Mouse (Mus musculus) stomach, embryonic 15.5 days (tissue): ENCODE results near the gene Parn. TPM values are rescaled to one million over a fixed set of nuclear protein-coding genes. Genes with fewer than 3 reads are reported as not detected.

ENCODE experiments used
- ATAC-seq: fragments of 200-750 bp; cut with Nextera tagmentation; 2 replicates; pipeline ENCODE4 v1.8.0; 2017; ENCODE audit warnings: low read depth, moderate number of reproducible peaks, moderate TSS enrichment; ENCODE audit not compliant: insufficient read depth, low FRiP score
- H3K27ac ChIP-seq: fragments of 300-500 bp; sonication (generic); 2 replicates; pipeline ENCODE4 v1.5.1; 2015; ENCODE audit warnings: mild to moderate bottlenecking, inconsistent platforms
- H3K27me3 ChIP-seq: fragments of 300-500 bp; sonication (generic); replicated peaks from 2 replicates; pipeline ENCODE4 v1.6.1; 2015; ENCODE audit warnings: inconsistent platforms
- H3K36me3 ChIP-seq: fragments of 300-500 bp; sonication (generic); 2 replicates; pipeline ENCODE4 v1.6.1; 2015; ENCODE audit warnings: inconsistent platforms
- H3K4me1 ChIP-seq: fragments of 300-500 bp; sonication (generic); 2 replicates; pipeline ENCODE4 v1.6.1; 2015; ENCODE audit warnings: inconsistent platforms
- H3K4me2 ChIP-seq: fragments of 300-500 bp; sonication (generic); 2 replicates; pipeline ENCODE4 v1.6.1; 2015; ENCODE audit warnings: mild to moderate bottlenecking, inconsistent platforms
- H3K4me3 ChIP-seq: fragments of 300-500 bp; sonication (generic); replicated peaks from 2 replicates; pipeline ENCODE4 v1.5.1; 2015; ENCODE audit warnings: inconsistent platforms
- H3K9ac ChIP-seq: fragments of 300-500 bp; sonication (generic); 2 replicates; pipeline ENCODE4 v1.6.1; 2015; ENCODE audit warnings: inconsistent platforms
- H3K9me3 ChIP-seq: fragments of 300-500 bp; sonication (generic); 2 replicates; pipeline ENCODE4 v1.6.1; 2016; ENCODE audit warnings: inconsistent platforms
- whole genome bisulfite sequencing: fragments of 180-500 bp; shearing (Covaris S2); methylation state at CpG from one replicate; pipeline ENCODE4 v1.1.7; 2015; 5-methylcytosine and 5-hydroxymethylcytosine counted together
- polyA plus RNA-seq: library from polyadenylated mRNA; unstranded; fragments of >200 nt; fragmentation: Nextera tagmentation; extraction: Ambion mirVana; gene quantifications from 2 replicates; pipeline ENCODE4 v1.2.1, GENCODE M21; 2015

Parn gene
- 39.4 and 40.5 TPM in 2 replicates for polyA plus RNA-seq

GRCm38 (mm10) chr16:13667878-13668343 lies at the start of gene Parn:
Gene Parn (minus strand): TSS chr16:13668170.
- H3K4me3 ChIP-seq, result peak within 1 kb of the TSS; percentile 69
- H3K4me2 ChIP-seq, result peak within 1 kb of the TSS; percentile 81

GRCm38 (mm10) chr16:13716821-13717553 lies 49.0 kb upstream of the Parn start:
- no peak overlapping the region for H3K4me2 ChIP-seq
- no peaks in the 10 kb centered on the region for H3K4me1 ChIP-seq
- ATAC-seq, result no peak
- H3K36me3 ChIP-seq, result no peaks in the 10 kb centered on the region
- no peak overlapping the region for H3K27ac ChIP-seq
- H3K4me3 ChIP-seq, result no peak overlapping the region
- H3K27me3 ChIP-seq, result no peaks in the 10 kb centered on the region
- no peaks in the 10 kb centered on the region for H3K9me3 ChIP-seq
- H3K9ac ChIP-seq, result no peak overlapping the region
- 82% methylated on average over 2 of the region's 2 CpGs for WGBS

More at GRCm38 (mm10) chr16:13667878-13668343, at the start of gene Parn:
- H3K36me3 ChIP-seq, result peaks cover 11% of the 10 kb centered on the region; the same call in 1 of the 2 replicates
- H3K27me3 ChIP-seq, result no peaks in the 10 kb centered on the region
- H3K27ac ChIP-seq, result peak within 1 kb of the TSS; percentile 71
- WGBS, result 0% methylated on average over 35 of the region's 35 CpGs
- no peaks in the 10 kb centered on the region for H3K9me3 ChIP-seq
- peak within 1 kb of the TSS; percentile 71 for H3K9ac ChIP-seq
- peak; percentile 84 for ATAC-seq
- peaks cover 8% of the 10 kb centered on the region; the same call in 1 of the 2 replicates for H3K4me1 ChIP-seq

GRCm38 (mm10) chr16:13714910-13715309 lies 46.9 kb upstream of the Parn start:
- H3K4me1 ChIP-seq, result no peaks in the 10 kb centered on the region
- H3K9me3 ChIP-seq, result no peaks in the 10 kb centered on the region
- ATAC-seq, result peak; percentile 87
- no peaks in the 10 kb centered on the region for H3K27me3 ChIP-seq
- no peak overlapping the region for H3K4me3 ChIP-seq
- WGBS, result 64% methylated on average over 3 of the region's 3 CpGs
- H3K36me3 ChIP-seq, result no peaks in the 10 kb centered on the region
- no peak overlapping the region for H3K4me2 ChIP-seq
- no peak overlapping the region for H3K9ac ChIP-seq
- peak overlapping the region; percentile 72; the same call in 1 of the 2 replicates for H3K27ac ChIP-seq

- no peak for ATAC-seq
- 92% methylated on average over 10 of the region's 10 CpGs for WGBS
- peaks cover 11% of the 10 kb centered on the region for H3K36me3 ChIP-seq
- H3K9ac ChIP-seq, result no peak overlapping the region
- no peak overlapping the region for H3K4me3 ChIP-seq
- H3K4me2 ChIP-seq, result no peak overlapping the region
- no peak overlapping the region for H3K27ac ChIP-seq
- H3K9me3 ChIP-seq, result no peaks in the 10 kb centered on the region
- H3K27me3 ChIP-seq, result no peaks in the 10 kb centered on the region
- H3K4me1 ChIP-seq, result no peaks in the 10 kb centered on the region
Measured at GRCm38 (mm10) chr16:13704676-13705075, 36.7 kb upstream of the Parn start.

GRCm38 (mm10) chr16:13702184-13702583 lies 34.2 kb upstream of the Parn start:
- no peak overlapping the region for H3K9ac ChIP-seq
- H3K4me3 ChIP-seq, result no peak overlapping the region
- ATAC-seq, result no peak
- H3K4me1 ChIP-seq, result no peaks in the 10 kb centered on the region
- H3K4me2 ChIP-seq, result no peak overlapping the region
- WGBS, result 91% methylated on average over 7 of the region's 7 CpGs
- H3K36me3 ChIP-seq, result peaks cover 19% of the 10 kb centered on the region
- no peaks in the 10 kb centered on the region for H3K27me3 ChIP-seq
- no peak overlapping the region for H3K27ac ChIP-seq
- H3K9me3 ChIP-seq, result no peaks in the 10 kb centered on the region

- Histone ChIP-seq H3K4me3 (no peak overlapping the region), H3K9me3 (no peaks in the 10 kb centered on the region), H3K4me2 (no peak overlapping the region), H3K27ac (no peak overlapping the region), H3K4me1 (no peaks in the 10 kb centered on the region), H3K9ac (no peak overlapping the region), H3K27me3 (no peaks in the 10 kb centered on the region), H3K36me3 (peaks cover 19% of the 10 kb centered on the region)
- ATAC-seq, result no peak
- 86% methylated on average over 7 of the region's 7 CpGs for WGBS
Measured at GRCm38 (mm10) chr16:13698998-13699397, 31.0 kb upstream of the Parn start.

- no peak for ATAC-seq
- no peaks in the 10 kb centered on the region for H3K9me3 ChIP-seq
- no peaks in the 10 kb centered on the region for H3K27me3 ChIP-seq
- H3K9ac ChIP-seq, result no peak overlapping the region
- H3K4me1 ChIP-seq, result no peaks in the 10 kb centered on the region
- H3K4me2 ChIP-seq, result no peak overlapping the region
- 82% methylated on average over 3 of the region's 3 CpGs for WGBS
- H3K27ac ChIP-seq, result no peak overlapping the region
- no peak overlapping the region for H3K4me3 ChIP-seq
- peaks cover 4% of the 10 kb centered on the region; the same call in 1 of the 2 replicates for H3K36me3 ChIP-seq
Measured at GRCm38 (mm10) chr16:13678601-13679319, 10.8 kb upstream of the Parn start.

- H3K4me3 ChIP-seq, result no peak overlapping the region
- peaks cover 5% of the 10 kb centered on the region for H3K4me1 ChIP-seq
- no peak overlapping the region for H3K4me2 ChIP-seq
- H3K9me3 ChIP-seq, result no peaks in the 10 kb centered on the region
- 84% methylated on average over 3 of the region's 3 CpGs for WGBS
- H3K27ac ChIP-seq, result no peak overlapping the region
- no peak for ATAC-seq
- H3K36me3 ChIP-seq, result peaks cover 4% of the 10 kb centered on the region; the same call in 1 of the 2 replicates
- no peaks in the 10 kb centered on the region for H3K27me3 ChIP-seq
- H3K9ac ChIP-seq, result no peak overlapping the region
Measured at GRCm38 (mm10) chr16:13674511-13674910, 6.5 kb upstream of the Parn start.

GRCm38 (mm10) chr16:13673114-13673513 lies 5.1 kb upstream of the Parn start:
- peaks cover 4% of the 10 kb centered on the region; the same call in 1 of the 2 replicates for H3K36me3 ChIP-seq
- H3K9ac ChIP-seq, result no peak overlapping the region
- peak overlapping the region; percentile 63; the same call in 1 of the 2 replicates for H3K4me2 ChIP-seq
- WGBS, result 66% methylated on average over 5 of the region's 5 CpGs
- no peak overlapping the region for H3K27ac ChIP-seq
- peaks cover 5% of the 10 kb centered on the region for H3K4me1 ChIP-seq
- no peaks in the 10 kb centered on the region for H3K9me3 ChIP-seq
- no peaks in the 10 kb centered on the region for H3K27me3 ChIP-seq
- peak overlapping the region; percentile 97; the same call in 1 of the 2 replicates for H3K4me3 ChIP-seq
- no peak for ATAC-seq

GRCm38 (mm10) chr16:13672386-13672898 lies 4.5 kb upstream of the Parn start:
- peak overlapping the region; percentile 92 for H3K27ac ChIP-seq
- H3K9ac ChIP-seq, result peak overlapping the region; percentile 69
- H3K4me3 ChIP-seq, result peak overlapping the region; percentile 97
- ATAC-seq, result peak; percentile 61
- peak overlapping the region; percentile 63 for H3K4me2 ChIP-seq
- H3K36me3 ChIP-seq, result peaks cover 4% of the 10 kb centered on the region; the same call in 1 of the 2 replicates
- H3K27me3 ChIP-seq, result no peaks in the 10 kb centered on the region
- no peaks in the 10 kb centered on the region for H3K9me3 ChIP-seq
- H3K4me1 ChIP-seq, result peaks cover 7% of the 10 kb centered on the region
- WGBS, result under 1% methylated on average over 20 of the region's 20 CpGs

GRCm38 (mm10) chr16:13671685-13672385 lies 3.9 kb upstream of the Parn start, which contains the start of the genes Bfar and 3110001I22Rik:
Gene Bfar (plus strand): TSS chr16:13671858.
Gene 3110001I22Rik (plus strand): TSS chr16:13671929.
- ATAC-seq, result peak; percentile 90
- WGBS, result under 1% methylated on average over 53 of the region's 54 CpGs

More at GRCm38 (mm10) chr16:13671685-13672385, 3.9 kb upstream of the Parn start, which contains the start of the genes Bfar and 3110001I22Rik:
- Histone ChIP-seq H3K9me3 (no peaks in the 10 kb centered on the region), H3K36me3 (peaks cover 3% of the 10 kb centered on the region; the same call in 1 of the 2 replicates), H3K4me3 (peak within 1 kb of the TSS; percentile 97), H3K9ac (peak within 1 kb of the TSS; percentile 69), H3K4me1 (peaks cover 13% of the 10 kb centered on the region), H3K4me2 (peak within 1 kb of the TSS; percentile 63), H3K27ac (peak within 1 kb of the TSS; percentile 92), H3K27me3 (no peaks in the 10 kb centered on the region)
